Mouse (Mus musculus): ENCODE measurements around the gene Wnk1. TPM values are rescaled to one million over a fixed set of nuclear protein-coding genes. Genes with fewer than 3 reads are reported as not detected.

Gene Wnk1
- polyA plus RNA-seq, 1 experiment from 2014 or later, result 41.1 TPM

DNA sequence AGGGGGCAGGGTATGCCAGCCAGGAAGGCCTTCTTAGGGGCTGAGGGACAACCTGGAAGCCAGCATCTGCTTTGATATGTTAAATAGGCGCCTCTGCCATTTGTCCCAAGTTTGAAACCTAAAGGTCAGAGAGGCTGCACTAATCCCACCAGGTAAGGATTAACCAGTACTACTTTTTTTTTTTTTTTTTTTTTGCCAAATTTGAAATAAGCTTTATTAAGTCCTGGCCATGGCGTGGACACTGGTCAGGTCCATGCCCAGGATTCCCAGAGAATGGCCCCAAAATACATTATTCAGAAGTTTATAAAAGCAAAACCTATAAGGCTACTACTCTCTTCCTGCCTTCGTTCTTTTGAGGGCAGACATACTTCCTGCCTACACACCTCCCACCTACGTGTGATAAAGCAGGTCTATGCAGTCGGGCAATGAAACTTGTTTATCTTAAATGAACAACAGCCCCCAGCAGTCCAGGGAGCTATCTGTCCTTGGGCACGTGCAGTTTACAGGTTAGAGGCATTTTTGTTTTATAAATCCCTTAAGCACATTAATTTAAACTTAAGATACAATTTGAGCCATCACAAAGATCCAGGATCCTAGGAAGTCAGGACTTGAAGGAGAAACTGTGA, 27.2 kb upstream of the Wnk1 start:
- Histone ChIP-seq H3K36me3 (no peaks in the 10 kb centered on the region), H3K4me3 (no peak overlapping the region), H3K9me3 (no peaks in the 10 kb centered on the region), H3K27me3 (ENCODE audit: insufficient read depth, poor library complexity, severe bottlenecking) (no peaks in the 10 kb centered on the region), H3K4me1 (replicated peaks) (no peaks in the 10 kb centered on the region), H3K27ac (no peak overlapping the region)
- WGBS, result 73% methylated on average over 6 of the region's 6 CpGs
- no peak for DNase-seq (ENCODE audit: low spot score)

GRCm38 (mm10) chr6:120064627-120065026, 26.2 kb upstream of the Wnk1 start:
- DNase-seq (ENCODE audit: low spot score), result no peak
- no peaks in the 10 kb centered on the region for H3K27me3 ChIP-seq (ENCODE audit: insufficient read depth, poor library complexity, severe bottlenecking)
- H3K4me1 ChIP-seq (replicated peaks), result no peaks in the 10 kb centered on the region
- H3K4me3 ChIP-seq, result no peak overlapping the region
- no peaks in the 10 kb centered on the region for H3K9me3 ChIP-seq
- no peaks in the 10 kb centered on the region for H3K36me3 ChIP-seq
- H3K27ac ChIP-seq, result no peak overlapping the region
- WGBS, result 41% methylated on average over 2 of the region's 2 CpGs

GRCm38 (mm10) chr6:120062934-120063333, 24.5 kb upstream of the Wnk1 start:
- no peaks in the 10 kb centered on the region for H3K27me3 ChIP-seq (ENCODE audit: insufficient read depth, poor library complexity, severe bottlenecking)
- no peaks in the 10 kb centered on the region for H3K4me1 ChIP-seq (replicated peaks)
- WGBS, result 89% methylated on average over 5 of the region's 5 CpGs
- H3K9me3 ChIP-seq, result 0 out of 2 replicates have a peak, but pooled peaks cover 3% of the 10 kb centered on the region
- no peaks in the 10 kb centered on the region for H3K36me3 ChIP-seq
- no peak for DNase-seq (ENCODE audit: low spot score)
- no peak overlapping the region for H3K4me3 ChIP-seq
- no peak overlapping the region for H3K27ac ChIP-seq

DNA sequence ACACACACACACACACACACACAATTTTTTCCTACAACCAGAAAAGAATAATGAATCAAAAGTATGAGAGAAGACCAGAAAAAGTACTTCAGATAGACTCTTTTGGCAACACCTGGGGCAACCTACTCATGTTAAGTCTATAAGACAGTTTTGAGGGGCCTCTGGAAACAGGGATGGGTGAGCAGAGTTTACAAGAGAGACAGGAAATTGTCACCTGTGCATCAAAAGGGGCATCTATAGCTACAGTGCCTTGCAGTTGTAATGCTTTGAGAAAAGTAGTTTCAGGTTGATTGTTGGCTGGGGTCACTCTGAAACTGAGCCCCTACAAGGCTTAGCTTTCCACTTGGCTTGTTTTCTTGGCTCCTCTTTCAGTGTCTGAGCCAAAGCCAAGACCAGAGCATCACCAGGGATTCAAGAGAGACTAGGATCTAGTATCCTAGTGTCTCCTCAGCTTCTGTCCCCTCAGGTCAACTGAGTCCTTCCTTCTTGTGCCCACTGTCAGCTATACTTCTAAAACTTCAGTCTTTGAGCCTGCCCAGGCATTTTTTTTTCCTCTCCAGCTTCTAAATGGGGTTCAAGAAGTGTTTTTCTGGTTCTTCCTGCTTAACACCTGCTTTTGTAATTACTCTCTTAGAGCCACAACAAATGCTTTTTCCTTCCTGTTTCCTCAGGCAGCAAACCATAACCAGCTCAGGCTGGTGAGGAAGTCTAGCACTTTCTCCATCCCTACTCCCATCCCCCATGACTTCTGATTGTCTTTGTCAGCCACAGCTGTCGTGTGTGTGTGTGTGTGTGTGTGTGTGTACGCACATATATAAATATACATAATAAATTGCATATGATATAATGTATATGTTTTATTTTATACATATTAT, 17.4 kb upstream of the Wnk1 start:
- 67% methylated on average over 2 of the region's 2 CpGs for WGBS
- Histone ChIP-seq H3K9me3 (0 out of 2 replicates have a peak, but pooled peaks cover 3% of the 10 kb centered on the region), H3K27me3 (ENCODE audit: insufficient read depth, poor library complexity, severe bottlenecking) (no peaks in the 10 kb centered on the region), H3K27ac (no peak overlapping the region), H3K4me1 (replicated peaks) (no peaks in the 10 kb centered on the region), H3K36me3 (no peaks in the 10 kb centered on the region), H3K4me3 (no peak overlapping the region)
- no peak for DNase-seq (ENCODE audit: low spot score)

DNA sequence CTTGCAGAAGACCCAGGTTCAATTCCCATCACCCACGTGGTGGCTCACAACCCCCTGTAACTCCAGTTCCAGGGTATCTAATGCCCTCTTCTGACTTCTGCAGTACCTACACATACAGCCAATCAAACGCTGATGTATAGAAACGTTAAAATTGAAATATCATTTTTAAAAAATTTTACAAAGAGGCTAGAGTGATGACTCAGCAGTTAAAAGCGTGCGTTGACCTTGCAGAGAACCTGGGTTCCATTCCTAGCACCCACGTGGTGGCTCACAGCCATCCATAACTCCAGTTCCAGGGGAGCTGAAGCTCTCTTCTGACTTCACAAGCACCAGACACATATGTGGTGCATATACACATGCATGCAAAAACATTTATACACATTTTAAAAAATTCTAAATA, 15.9 kb upstream of the Wnk1 start:
- 84% methylated on average over 6 of the region's 6 CpGs for WGBS
- no peaks in the 10 kb centered on the region for H3K27me3 ChIP-seq (ENCODE audit: insufficient read depth, poor library complexity, severe bottlenecking)
- no peaks in the 10 kb centered on the region for H3K36me3 ChIP-seq
- DNase-seq (ENCODE audit: low spot score), result no peak
- 0 out of 2 replicates have a peak, but pooled peaks cover 3% of the 10 kb centered on the region for H3K9me3 ChIP-seq
- no peaks in the 10 kb centered on the region for H3K4me1 ChIP-seq (replicated peaks)
- H3K27ac ChIP-seq, result no peak overlapping the region
- H3K4me3 ChIP-seq, result no peak overlapping the region

DNA sequence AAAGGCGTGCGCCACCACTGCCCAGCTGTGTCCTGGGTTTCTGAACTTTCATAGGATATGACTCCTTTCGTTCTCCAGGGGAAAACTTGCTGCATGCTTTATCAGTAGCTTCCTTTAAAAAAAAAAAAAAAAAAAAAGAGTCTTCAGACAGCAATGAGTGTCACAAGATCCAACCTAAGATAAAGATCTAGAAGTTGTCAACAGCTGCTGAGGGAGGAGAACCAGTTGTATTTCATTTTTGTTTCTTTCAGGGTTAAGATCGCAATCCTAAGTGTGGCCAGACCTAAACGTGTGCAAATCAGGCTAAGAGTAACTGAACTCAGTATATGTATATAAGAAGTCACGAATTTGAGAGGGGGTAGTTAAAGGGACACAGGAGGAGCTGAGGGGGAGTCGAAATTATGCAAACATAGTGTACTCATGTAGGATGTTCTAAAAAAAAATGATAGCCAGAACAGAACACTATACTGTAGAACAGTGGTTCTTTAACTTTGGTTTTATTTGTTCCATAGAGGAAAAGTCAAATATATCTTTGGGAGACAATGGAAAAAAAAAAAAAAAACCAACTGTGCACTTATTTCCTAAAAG, 9.3 kb upstream of the Wnk1 start:
- 81% methylated on average over 7 of the region's 7 CpGs for WGBS
- H3K4me1 ChIP-seq (replicated peaks), result no peaks in the 10 kb centered on the region
- no peaks in the 10 kb centered on the region for H3K27me3 ChIP-seq (ENCODE audit: insufficient read depth, poor library complexity, severe bottlenecking)
- H3K36me3 ChIP-seq, result no peaks in the 10 kb centered on the region
- H3K9me3 ChIP-seq, result no peaks in the 10 kb centered on the region
- DNase-seq (ENCODE audit: low spot score), result no peak
- no peak overlapping the region for H3K4me3 ChIP-seq
- no peak overlapping the region for H3K27ac ChIP-seq

GRCm38 (mm10) chr6:120045406-120045805, 6.9 kb upstream of the Wnk1 start:
- WGBS, result 86% methylated on average over 4 of the region's 4 CpGs
- H3K4me1 ChIP-seq (replicated peaks), result no peaks in the 10 kb centered on the region
- H3K4me3 ChIP-seq, result no peak overlapping the region
- H3K36me3 ChIP-seq, result no peaks in the 10 kb centered on the region
- no peaks in the 10 kb centered on the region for H3K27me3 ChIP-seq (ENCODE audit: insufficient read depth, poor library complexity, severe bottlenecking)
- H3K9me3 ChIP-seq, result no peaks in the 10 kb centered on the region
- no peak for DNase-seq (ENCODE audit: low spot score)
- no peak overlapping the region for H3K27ac ChIP-seq

DNA sequence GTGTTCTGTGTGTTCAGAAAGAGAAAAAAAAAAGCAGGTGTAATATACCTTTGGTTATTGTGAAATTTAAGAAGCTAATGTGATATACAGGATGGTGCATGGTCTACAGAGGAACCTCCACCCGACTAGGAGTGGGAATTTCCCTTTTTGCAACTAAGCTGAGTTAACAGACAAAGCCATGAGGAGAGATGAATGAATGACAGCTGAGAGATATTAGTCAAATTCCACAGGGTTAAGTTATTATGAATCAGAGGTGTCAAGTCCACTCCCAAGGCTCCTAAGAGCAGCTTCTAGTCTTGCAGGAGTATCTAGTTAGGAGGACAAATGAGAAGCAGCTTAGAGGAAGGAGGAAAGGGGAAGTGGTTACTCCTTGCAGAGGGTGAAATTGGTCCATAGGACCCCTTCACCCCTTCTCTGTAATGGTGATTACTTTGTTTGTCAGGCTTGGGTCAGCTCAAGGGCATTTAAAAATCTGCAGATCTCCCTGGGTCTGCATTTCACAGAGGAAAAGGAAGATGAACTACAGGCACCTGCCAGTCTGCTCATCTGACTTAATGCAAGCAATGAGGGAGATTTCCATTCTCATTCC, 4.3 kb upstream of the Wnk1 start:
- Histone ChIP-seq H3K4me3 (no peak overlapping the region), H3K36me3 (no peaks in the 10 kb centered on the region), H3K27ac (no peak overlapping the region), H3K9me3 (no peaks in the 10 kb centered on the region), H3K27me3 (ENCODE audit: insufficient read depth, poor library complexity, severe bottlenecking) (no peaks in the 10 kb centered on the region), H3K4me1 (replicated peaks) (no peaks in the 10 kb centered on the region; the same call in 1 of the 2 replicates)
- WGBS, result 76% methylated on average over 1 of the region's 1 CpGs
- no peak for DNase-seq (ENCODE audit: low spot score)

DNA sequence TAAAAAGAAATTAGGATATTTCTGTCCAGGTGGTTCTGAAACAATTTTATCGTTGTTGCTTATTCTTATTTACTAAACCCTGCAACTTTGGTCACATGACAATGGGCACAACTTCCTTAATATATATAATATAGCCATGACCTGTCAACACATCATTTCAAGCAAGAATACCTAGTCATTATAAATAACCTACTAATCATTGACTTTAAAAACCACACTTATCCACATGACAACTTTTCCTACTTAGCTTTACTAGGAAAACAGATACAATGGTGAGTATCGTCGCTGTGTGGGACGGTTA, 2.0 kb upstream of the Wnk1 start:
- Histone ChIP-seq H3K9me3 (no peaks in the 10 kb centered on the region), H3K4me3 (no peak overlapping the region), H3K27me3 (ENCODE audit: insufficient read depth, poor library complexity, severe bottlenecking) (no peaks in the 10 kb centered on the region), H3K36me3 (no peaks in the 10 kb centered on the region), H3K4me1 (replicated peaks) (peaks cover 19% of the 10 kb centered on the region), H3K27ac (no peak overlapping the region)
- WGBS, result 90% methylated on average over 4 of the region's 4 CpGs
- DNase-seq (ENCODE audit: low spot score), result no peak

DNA sequence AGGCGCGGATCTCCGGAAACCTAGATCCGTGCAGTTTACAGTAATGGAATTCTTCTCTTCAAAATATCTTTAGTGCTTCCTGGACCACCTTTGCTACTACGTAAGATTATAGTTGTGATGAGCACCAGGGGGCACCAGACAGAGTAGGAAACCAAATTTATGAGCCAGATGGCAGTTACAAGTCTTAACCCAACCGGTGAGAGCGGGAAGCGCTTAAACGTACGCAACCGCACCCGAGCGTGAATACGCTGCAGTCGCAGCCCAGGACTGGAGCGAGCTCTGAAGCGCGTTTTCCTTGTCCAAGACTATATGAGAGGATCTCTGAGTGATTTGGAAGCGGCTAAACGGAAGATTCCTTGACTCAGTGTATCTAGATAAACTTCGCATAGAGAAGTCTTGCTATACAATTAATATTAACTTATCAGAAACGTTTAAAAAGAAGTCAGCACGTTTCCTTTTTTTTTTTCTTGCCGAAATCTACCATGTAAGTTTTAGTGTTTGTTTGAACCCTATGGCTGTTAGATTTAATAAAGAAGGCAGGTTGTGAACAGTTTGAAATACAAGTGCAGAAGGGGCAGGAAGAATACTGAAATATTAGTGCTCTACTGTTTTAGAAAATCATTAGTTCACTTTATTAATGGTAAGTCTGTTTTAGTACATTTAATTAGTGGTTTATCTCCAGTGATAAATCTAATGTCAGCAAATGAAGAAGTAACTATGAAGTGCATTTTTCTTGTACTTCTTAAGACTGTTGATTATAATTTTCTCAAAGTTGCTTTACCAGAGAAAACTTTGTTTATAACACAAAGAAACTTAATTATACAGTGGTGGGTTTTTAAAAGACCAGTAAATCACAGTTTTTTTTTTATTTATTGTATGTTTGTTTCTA, 1.4 kb upstream of the Wnk1 start:
- Histone ChIP-seq H3K27me3 (ENCODE audit: insufficient read depth, poor library complexity, severe bottlenecking) (no peaks in the 10 kb centered on the region), H3K36me3 (no peaks in the 10 kb centered on the region), H3K4me3 (peak overlapping the region; percentile 98), H3K27ac (peak overlapping the region; percentile 97), H3K9me3 (no peaks in the 10 kb centered on the region), H3K4me1 (replicated peaks) (peaks cover 23% of the 10 kb centered on the region)
- peak; percentile 82 for DNase-seq (ENCODE audit: low spot score)
- WGBS, result 3% methylated on average over 24 of the region's 24 CpGs

DNA sequence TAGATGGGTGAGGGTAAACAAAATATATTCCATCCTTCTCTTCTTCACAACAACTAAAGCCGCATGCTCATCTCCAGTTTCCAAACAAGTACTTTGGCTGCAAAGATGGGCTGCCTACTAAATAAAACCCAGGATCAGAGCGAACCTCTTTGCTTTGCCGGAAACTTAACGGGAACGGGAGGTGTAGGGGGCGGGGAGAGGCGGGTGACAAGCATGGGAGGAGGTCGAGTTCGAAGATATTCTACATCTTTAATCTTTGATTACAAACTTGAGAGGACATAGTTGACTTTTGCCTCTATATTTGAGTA, 738 bp upstream of the Wnk1 start:
- DNase-seq (ENCODE audit: low spot score), result peak; percentile 31
- 1% methylated on average over 9 of the region's 9 CpGs for WGBS
- H3K4me3 ChIP-seq, result peak overlapping the region; percentile 98

DNA sequence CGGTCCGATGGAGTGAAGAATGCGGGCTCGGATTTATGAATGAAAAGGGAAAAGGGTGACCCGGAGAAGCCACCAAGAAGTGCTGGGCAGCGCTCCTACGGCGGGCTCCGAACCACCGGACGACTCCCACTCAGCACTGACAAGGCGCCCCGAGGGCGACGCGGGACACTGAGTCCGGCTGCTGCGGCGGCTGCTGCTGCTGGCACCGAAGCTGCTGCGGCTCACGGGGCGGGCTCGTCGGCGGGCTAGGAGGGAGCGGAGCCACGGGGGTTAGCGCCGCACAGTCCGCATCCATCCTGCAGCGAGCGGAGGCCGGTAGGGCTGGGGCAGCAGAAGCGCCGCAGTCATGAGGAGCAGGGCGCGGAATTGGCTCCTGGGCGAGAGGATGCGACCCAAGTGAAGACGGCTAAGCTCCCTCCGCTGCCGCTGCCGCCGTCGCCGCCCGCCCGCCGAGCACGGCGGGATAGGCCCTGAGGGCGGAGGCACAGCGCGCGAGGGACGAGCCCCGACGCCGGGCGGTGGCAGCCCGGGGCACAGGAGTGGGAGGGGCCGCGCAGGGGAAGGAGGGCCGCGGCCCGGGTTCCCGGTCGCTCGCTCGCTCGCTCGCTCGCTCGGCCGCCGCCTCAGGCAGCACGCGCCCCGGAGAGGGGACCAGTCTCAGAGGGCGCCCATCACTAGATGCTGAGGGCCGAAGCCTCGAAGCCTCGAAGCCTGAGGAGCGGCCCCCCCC, 671 bp downstream of the Wnk1 start:
- H3K4me3 ChIP-seq, result peak overlapping the region; percentile 98
- no peaks in the 10 kb centered on the region for H3K9me3 ChIP-seq
- H3K27ac ChIP-seq, result peak overlapping the region; percentile 97
- peaks cover 26% of the 10 kb centered on the region for H3K4me1 ChIP-seq (replicated peaks)
- under 1% methylated on average over 85 of the region's 85 CpGs for WGBS
- H3K36me3 ChIP-seq, result peaks cover 12% of the 10 kb centered on the region
- no peaks in the 10 kb centered on the region for H3K27me3 ChIP-seq (ENCODE audit: insufficient read depth, poor library complexity, severe bottlenecking)
- no peak for DNase-seq (ENCODE audit: low spot score)

More for the DNA sequence above, 738 bp upstream of the Wnk1 start:
- Histone ChIP-seq H3K27me3 (ENCODE audit: insufficient read depth, poor library complexity, severe bottlenecking) (no peaks in the 10 kb centered on the region), H3K4me1 (replicated peaks) (peaks cover 26% of the 10 kb centered on the region), H3K27ac (peak overlapping the region; percentile 97), H3K9me3 (no peaks in the 10 kb centered on the region), H3K36me3 (peaks cover under 1% of the 10 kb centered on the region; the same call in 1 of the 2 replicates)
